Mouse (Mus musculus): ENCODE measurements around the gene Ntm.

Gene Ntm

GRCm38 (mm10) chr9:29247812-29248211 lies 715.1 kb downstream of the Ntm start:
- no peak for DNase-seq (ENCODE audit: low spot score in 2 of 2)

DNA sequence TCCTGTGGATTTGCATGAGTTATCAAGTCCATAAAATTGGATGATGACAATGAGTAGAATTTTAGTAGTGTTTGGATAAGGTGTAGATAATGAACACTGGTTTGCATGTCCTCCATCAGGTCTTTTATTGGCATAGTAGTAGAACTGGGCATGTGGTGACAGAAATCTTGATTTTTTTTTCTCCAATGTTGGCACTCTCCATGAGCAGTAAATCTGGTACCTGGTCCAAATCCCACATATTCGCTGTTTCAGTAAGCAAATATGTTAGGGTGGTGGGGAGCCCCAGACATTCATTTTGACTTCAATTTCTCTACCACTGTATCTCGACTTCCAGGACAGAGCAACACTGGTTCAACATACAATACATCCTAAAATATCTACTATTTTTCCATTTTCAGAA lies 718.9 kb downstream of the Ntm start:
- no peak for DNase-seq (ENCODE audit: low spot score in 2 of 2)

DNA sequence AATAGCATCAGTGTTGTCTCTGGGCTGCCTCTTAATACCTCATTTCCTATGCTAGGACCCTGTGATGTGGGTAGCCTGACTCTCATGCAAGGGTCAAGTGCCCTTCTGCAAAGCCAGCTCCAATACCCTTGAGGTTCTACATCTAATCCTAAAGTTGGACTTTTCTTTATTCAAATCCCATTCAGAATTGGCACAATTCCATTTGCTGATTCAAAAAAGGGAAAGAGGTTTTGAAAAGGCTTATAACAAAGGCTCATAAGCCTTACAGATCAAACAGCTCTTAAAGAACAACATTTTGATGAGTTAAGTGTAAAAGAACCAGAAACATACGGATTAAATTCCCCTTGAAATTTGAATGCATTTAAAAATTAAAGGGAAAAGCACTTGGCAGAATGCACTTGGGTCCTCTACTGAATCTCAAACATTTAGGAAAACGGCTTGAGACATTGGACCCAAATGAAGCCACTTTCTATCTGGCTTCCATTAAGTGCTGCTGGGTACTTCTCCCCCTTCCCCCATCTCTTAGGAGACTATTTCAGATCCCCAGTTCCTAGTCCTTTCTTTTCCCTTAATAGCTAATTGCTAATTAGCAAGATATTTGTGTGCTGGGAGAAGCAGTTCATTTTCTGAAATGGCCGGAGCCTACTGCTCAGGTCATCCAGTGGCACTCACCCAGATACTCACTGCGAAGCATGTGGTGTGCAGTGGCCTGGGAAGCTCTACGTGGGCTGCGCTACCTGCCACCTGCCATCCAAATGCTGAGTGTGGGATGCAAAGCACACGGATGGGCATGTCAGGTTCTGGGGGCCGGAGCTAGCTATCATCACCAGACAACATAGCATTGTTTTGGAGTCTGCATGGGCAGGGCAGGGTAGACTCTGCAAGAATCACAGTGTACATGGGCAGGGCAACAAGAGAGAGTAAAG lies 720.2 kb downstream of the Ntm start:
- no peak for DNase-seq (ENCODE audit: low spot score in 2 of 2)

GRCm38 (mm10) chr9:29240797-29241196 lies 722.1 kb downstream of the Ntm start:
- no peak for DNase-seq (ENCODE audit: low spot score in 2 of 2)

- DNase-seq (ENCODE audit: low spot score in 2 of 2) = no peak
Measured at GRCm38 (mm10) chr9:29238973-29239372, 724.0 kb downstream of the Ntm start.

DNA sequence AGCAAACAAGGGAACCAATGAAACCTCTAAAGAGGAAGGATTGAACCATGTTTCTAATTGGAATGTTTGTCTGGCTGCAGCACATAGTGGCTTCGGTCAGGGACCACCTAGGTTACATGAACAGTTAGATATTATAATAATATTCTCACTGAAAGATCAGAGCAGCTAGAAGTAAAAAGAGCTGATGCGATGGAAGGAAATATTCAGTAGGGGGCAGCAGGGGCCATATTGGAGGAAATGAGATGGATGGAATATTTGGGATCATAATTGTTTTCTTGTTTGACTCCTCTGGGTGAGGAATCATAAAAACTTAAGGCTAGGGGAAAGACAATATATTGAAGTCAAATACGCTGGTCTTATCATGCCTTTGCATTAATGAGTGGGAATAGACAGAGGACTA lies 726.2 kb downstream of the Ntm start:
- no peak for DNase-seq (ENCODE audit: low spot score in 2 of 2)

- no peak for DNase-seq (ENCODE audit: low spot score in 2 of 2)
Measured at GRCm38 (mm10) chr9:29227747-29228146, 735.2 kb downstream of the Ntm start.

GRCm38 (mm10) chr9:29222915-29223545 lies 739.9 kb downstream of the Ntm start:
- DNase-seq (ENCODE audit: low spot score in 2 of 2) = no peak

GRCm38 (mm10) chr9:29220941-29221615 lies 741.9 kb downstream of the Ntm start:
- DNase-seq (ENCODE audit: low spot score in 2 of 2) = no peak

GRCm38 (mm10) chr9:29220493-29220892 lies 742.4 kb downstream of the Ntm start:
- no peak for DNase-seq (ENCODE audit: low spot score in 2 of 2)

DNA sequence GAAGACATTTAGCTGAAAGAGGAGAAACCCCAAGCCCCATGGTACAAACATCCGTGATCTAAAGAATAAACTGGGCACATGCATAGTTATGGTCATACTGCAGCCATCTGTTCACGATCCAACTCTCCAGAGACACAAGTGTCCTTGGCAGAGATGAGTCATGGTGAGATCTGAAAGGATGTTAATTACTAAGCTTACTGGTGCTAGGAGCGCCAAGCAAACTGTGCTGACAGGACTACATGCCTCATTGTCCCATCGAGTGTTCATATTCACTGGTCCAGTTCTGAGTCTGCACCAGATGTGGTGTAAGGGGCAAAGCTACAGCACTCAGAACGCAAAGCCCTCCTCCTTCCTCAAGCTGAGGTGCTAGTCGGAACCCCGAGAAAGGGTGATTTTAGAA lies 745.0 kb downstream of the Ntm start:
- DNase-seq (ENCODE audit: low spot score in 2 of 2) = no peak

DNA sequence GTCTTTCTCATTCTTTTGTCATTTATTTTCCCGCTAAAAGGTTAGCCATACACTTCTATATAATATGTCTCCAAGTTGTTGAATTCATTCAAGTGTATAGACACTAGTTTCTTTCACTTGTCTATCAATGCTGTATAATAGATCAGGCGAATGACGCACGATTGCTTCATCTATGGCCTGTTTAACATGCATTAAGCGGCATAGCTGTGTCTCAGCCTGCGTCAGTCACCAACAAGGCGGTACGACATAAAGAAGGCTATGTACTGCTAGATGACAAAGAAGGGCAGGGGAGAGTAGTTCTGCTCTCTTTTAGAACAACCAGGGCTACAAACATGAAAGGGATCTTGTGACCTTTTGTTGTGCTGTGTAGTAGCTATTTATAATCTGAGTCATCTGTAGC lies 746.4 kb downstream of the Ntm start:
- no peak for DNase-seq (ENCODE audit: low spot score in 2 of 2)

GRCm38 (mm10) chr9:29215796-29216195 lies 747.1 kb downstream of the Ntm start:
- no peak for DNase-seq (ENCODE audit: low spot score in 2 of 2)

DNA sequence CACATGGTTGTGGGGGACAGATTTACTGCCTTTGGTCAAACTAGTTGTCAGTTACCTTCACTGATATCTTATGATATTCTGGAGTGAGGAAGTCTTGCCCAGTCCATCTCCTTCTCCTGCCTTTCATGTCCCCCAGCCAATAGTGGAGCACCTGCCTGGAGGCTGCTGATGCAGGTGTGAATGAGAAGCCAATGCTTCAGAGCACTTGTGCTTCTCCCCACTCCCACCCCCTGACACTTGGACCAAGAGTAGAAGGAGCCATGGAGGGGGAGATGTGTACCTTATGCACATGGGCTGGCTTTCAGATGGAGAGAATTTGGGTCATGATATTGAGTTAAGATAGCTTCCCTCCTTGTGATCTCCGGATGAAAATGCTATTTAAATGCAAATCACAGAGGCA lies 747.7 kb downstream of the Ntm start:
- no peak for DNase-seq (ENCODE audit: low spot score in 2 of 2)

GRCm38 (mm10) chr9:29209243-29209642 lies 753.7 kb downstream of the Ntm start:
- no peak for DNase-seq (ENCODE audit: low spot score in 2 of 2)

- no peak for DNase-seq (ENCODE audit: low spot score in 2 of 2)
Measured at GRCm38 (mm10) chr9:29208142-29208541, 754.8 kb downstream of the Ntm start.

DNA sequence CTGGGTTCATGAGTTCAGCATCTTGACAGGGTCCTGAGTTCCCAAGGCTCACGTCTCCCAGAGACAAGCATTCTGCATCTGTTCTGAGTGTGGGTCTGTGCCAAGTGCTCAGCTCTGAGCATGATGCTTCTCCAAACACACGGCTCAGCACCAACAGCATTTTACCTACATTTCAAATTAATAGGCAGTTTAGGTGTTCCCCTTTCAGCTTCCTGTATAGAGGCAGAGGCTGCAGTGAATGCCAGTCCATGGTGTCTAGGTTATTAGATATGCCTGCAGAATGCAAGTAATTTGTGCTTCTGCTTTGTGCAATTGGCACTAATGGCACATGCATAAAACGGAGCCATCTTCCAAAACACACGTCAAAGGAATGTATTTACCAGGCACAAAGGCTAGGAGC lies 757.3 kb downstream of the Ntm start:
- DNase-seq (ENCODE audit: low spot score in 2 of 2) = no peak

DNA sequence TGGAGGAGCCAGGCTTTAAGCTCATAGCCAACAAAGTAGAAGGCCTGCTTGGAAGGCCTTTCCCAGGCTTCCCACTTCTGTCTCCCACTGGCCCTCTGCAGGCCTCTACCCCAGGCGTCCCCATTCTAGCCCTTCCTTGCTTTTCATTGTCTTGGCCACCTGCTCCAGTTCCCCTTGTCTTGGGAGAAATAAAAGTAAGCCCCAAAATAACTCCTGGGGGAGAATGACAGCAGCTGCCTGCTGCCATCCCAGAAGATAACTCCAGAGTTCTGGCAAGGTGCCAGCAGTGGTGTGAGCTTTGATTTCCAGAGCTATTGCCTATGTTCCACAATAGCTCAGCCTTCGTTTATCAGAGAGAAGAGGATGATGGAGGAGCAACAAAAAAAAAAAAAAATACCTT lies 760.7 kb downstream of the Ntm start:
- DNase-seq (ENCODE audit: low spot score in 2 of 2) = no peak

DNA sequence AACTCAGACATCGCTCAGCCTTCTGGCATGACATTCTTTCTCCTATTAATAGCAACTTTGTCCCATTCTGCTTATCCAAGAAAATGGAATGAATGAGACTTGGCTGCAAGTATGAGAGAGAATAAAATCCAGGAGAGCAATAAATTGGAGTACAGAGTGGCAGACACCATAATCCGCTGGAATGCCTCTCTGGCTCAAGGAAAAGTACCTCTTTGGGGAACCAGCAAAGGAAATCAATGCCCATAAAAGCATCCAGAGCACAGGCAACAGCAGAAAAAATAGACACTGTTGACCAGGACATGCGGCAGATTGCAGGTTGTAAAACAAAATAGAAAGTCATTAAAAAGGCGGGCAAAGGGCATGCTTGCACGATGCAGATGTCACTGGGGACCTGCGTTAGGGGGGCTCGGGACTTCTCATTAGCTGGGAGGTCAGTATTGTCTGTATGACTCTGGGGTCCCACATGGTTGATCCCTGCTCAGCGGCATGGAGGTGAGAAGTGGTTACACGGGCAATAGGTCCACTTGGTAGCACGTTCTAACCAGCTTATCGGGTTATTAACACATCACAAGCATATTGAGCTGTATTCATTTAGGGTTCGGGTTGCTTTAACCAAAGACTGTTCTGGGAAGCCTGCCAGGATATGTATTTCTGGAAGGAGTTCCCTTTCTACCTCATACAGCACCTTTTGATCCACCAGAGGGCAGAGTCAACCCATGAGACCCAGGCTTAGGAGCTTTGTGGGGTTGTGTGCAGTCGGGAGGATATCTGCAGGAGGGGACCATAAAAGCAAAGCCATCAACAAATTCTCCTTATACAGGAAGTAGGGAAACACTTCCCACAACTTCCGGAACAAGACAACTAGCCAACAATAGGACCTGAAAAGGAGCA lies 761.5 kb downstream of the Ntm start:
- no peak for DNase-seq (ENCODE audit: low spot score in 2 of 2)

- DNase-seq (ENCODE audit: low spot score in 2 of 2) = no peak
Measured at GRCm38 (mm10) chr9:29197046-29197445, 765.9 kb downstream of the Ntm start.

GRCm38 (mm10) chr9:29194265-29194664 lies 768.7 kb downstream of the Ntm start:
- DNase-seq (ENCODE audit: low spot score in 2 of 2) = no peak

GRCm38 (mm10) chr9:29183011-29183410 lies 779.9 kb downstream of the Ntm start:
- DNase-seq (ENCODE audit: low spot score in 2 of 2) = no peak
